Mouse (Mus musculus) right cerebral cortex, postnatal 14 days (tissue): ENCODE measurements at regions not wholly inside any gene's neighbourhood (a gene's known extent, or its start where the extent isn't known, plus 50 kb on each side); places are given as distances from the start of the nearest gene placed in this dataset.

ENCODE experiments used
- DNase-seq: peaks from one replicate; pipeline ENCODE4 v3.0.0; 2022

DNA sequence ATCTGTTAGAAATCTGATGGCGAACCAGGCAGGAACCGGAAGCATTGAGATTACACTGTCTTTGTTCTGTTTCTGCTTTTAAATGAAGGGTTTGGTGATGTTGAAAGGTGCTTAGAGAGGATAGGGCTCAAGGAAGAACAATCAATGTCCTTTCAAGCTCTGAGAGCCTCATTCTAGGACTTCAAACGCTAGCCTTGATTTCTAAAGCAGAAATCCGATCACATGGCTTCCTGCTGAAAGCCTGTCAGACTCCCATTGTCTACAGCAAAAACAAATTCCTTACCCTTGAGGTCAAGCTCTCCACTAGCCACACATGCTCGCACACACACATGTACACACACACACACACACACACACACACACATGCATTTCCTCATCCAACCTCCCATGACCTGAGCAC, 215.3 kb upstream of the Zfp637 start:
- no peak for DNase-seq

DNA sequence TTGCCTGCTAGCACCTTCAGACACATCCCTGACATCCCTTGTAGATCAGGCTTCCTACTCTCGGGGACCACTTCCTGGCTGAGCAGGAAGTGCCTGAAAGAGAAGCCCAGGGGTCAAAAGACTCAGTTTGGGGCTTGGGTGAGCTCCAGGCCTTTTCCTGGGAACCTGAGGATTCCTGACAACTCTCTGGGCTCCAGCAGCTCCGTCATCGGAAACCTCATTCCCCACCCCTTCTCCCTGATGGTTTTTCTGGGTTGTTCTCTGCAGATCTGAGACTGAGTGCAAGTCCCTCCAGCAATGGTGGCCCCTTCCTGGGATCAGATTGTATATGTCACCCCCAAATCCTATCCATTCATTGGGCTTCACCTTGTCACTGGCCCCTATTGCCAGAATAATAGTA, 213.5 kb upstream of the Zfp637 start:
- DNase-seq = no peak

DNA sequence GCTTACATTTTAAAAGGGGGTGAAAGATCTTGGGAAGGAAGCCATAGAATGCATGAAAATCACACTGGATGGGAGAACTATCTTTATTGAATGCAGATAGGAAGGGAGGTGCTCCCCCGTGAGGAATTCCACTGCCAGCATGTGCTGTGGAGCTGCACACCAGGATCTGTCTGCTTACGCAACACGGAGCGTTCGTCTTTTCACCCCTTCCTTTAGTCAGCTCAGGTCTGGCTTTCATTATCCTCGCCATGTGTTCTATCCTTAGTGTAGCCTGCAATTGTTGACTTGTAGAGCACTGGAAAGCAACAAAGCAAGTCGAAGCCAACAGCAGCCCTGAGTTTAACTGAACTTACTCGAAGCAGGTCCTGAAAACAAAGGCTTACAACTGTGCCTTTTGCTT, 194.4 kb upstream of the Zfp637 start:
- peak; percentile 15 for DNase-seq

DNA sequence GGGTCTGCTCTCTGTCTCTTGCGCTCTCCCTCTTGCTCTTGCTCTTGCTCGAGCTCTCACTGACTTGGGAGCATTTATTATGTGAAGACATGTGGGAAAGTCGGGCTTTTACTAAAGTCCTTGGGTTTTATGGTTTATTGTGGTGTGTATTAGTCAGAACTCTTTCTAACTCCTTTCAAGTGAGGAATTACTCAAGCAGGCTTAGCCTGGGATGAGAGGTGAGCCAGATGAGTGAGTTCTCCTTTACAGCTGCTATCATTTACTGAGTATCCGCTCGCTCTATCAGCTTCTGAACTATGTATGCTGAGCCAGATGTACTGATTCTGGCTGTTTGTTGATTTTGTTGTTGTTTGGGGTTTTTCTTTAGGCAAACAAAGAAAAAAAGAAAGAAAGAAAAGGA, 190.4 kb upstream of the Zfp637 start:
- DNase-seq = no peak

DNA sequence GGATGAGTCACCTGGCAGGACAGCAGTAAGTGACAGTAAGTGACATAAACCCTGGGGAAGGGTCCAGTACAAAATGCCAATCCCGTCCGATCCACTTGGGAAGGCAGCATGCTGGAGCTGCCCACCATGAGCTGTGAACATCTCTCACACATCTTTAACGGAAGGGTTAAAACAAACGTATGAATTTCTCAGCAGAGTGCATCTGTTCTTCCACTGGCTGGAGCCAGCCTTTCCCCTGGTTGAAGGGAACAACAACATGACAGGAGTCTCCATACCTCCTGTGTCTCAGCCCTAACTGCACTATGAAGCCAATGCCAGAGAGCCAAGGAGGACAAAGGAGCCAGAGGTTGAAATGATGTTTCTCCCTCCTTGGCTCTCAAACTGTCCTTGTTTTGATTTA, 189.4 kb upstream of the Zfp637 start:
- no peak for DNase-seq

DNA sequence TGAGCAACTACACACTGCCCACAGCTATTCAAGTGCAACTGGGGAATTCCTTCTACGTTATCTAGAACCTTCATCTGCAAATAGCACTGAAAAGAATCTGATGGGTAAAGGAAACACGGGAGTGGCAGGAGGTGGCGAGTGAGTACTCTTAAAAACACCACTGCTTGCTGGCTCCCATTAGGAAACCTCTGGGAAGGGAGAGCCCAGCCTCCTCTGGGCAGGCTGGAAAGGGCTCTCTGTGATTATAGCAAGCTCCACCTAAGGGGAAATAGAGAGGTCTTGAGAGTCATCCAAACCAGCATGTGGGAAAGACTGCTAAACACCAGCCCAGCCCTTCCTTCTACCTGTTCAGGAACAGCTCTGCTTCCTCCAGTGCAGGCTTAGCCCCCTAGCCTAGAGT, 189.0 kb upstream of the Zfp637 start:
- no peak for DNase-seq

DNA sequence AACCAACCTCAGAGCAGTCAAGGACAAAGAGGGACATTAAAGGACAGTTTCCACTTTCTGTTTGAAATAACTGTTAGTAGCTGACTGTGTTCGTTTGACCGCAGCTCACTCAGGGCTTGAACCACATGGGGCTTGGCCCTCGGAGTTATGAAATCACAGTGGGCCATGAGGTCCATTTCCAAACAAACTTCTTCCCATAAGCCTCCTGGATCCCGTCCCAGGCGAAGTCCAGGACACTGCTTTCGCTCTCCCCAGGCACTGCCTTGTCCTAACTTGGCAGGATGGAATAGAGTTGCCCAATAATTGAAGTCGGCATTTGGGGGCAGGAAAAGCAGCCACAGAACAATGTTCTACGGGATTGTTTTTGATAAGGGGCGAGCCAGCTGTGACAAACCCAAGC, 188.1 kb upstream of the Zfp637 start:
- no peak for DNase-seq

DNA sequence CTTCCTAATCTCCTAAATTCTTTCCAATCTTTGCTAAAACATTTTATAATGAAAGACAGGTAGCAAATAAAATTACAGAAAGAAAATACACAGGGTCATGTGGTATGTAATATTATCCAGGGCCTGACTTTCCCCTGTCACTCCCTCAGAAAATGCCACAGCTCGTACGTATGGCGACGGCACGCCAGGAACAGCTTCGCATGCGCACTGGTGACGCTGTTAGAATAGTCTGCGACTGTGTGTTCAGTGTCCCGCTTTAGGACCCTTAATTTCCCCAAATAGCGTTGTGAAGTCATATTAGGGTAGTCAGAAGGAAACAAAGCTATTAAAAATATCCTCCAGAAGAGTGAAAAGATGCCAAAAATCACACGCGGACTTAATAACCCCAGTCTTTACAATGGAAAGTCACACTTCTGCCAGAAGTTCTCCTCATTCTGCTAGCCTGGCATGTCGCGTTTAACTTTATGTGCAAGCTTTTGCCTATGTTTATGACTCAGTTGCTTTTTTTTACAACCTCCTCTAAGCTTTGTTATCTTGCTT, 187.0 kb upstream of the Zfp637 start:
- no peak for DNase-seq

DNA sequence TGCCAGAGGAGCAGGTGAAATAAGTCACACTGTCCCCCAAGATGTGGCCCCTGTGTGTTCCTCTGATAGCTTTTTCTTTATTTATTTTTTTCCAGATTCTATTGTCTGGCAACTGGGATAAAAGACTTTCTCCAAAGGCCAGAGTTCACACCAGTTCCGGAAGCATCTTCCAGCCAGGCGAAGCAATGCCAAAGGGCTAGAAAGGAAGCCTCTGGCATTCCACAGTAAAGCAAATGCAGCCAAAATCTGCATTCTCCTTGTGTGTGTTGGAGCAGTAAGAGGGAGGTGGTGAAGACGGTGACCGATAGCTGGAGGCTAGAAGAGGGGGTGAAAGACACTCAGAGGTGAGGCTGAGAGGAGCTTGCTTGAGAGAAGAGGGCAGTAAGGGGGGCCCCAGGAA, 185.0 kb upstream of the Zfp637 start:
- DNase-seq = no peak

DNA sequence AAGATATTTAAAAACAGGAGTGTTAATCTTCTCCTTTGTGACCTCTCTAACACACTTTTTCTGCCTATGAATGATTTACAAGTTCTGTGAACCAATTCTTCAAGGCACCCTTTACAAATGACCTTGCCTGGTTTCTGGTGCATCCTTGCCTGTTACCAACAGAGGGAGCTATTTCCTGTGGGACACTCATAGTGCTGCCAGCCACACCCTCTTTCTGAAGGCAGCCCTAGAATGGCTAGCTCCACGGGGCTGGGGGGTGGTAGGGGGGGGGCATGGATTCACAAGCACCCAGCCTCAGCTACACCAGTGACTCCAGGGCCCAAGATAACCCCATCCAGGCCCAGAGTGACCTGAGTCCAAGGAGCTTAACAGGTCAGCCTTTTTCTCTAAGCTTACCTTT, 180.4 kb upstream of the Zfp637 start:
- no peak for DNase-seq

DNA sequence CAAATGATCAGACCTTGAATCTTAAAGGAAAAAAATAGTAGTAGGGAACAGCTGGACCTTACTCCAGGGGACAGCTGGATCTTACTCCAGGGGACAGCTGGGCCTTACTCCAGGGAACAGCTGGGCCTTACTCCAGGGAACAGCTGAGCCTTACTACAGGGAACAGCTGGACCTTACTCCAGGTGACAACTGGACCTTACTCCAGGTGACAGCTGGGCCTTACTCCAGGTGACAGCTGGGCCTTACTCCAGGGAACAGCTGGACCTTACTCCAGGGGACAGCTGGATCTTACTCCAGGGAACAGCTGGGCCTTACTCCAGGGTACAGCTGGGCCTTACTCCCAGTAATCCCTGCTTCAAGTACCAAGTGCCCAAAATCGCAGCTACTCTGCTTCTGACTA, 178.3 kb upstream of the Zfp637 start:
- DNase-seq = no peak

DNA sequence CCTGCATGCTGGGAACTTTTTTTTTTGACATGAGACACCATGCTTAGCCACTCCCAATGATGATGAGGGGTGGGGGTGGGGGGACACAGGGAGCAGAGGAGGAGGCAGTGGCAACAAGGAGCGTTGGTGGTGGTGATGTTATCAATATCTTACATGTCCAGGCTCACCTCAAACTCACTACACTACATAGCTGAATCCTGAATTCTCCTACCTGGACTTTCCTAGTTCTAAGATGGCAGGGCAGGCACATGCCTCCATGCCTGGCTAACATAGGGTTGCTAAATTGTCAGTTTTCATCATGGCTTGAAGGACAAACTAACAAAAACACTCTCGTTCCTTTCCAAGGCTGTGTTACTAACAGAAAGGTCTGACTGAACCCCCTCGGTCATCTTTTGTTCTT, 170.6 kb upstream of the Zfp637 start:
- no peak for DNase-seq

DNA sequence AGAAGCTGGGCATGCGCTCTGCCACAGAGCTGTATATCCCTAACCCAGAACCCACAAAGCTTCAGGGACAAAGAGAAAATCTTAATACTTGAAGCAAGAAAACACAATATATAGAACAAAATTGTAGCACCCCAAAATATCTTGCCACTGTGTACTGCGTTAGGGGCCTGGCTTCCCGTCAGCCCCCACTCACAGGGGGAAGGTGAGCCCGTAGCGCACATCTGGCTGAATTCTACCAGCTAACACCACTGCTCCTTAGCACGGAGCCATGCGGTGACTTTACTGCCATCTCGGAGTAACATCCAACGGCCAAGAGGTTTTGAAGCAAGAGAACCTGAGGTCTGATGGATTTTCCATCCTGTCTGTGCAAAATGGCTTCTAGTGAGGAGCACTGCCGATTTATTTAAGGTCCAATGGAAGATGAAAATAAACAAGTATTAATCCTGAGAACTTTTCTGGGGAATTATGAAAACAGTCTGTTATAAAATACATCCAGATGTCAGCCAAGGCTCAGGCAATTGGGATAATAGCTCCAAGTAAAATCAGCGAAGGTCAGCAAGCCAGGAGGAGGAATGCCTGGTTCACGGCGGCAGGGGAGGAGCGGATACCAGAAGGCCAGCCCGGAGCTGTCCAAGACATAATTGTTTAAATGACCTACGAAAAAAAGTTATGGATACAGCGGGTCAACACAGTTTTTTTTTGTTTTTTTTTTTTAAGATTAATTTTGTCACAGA, 170.0 kb upstream of the Zfp637 start:
- no peak for DNase-seq

DNA sequence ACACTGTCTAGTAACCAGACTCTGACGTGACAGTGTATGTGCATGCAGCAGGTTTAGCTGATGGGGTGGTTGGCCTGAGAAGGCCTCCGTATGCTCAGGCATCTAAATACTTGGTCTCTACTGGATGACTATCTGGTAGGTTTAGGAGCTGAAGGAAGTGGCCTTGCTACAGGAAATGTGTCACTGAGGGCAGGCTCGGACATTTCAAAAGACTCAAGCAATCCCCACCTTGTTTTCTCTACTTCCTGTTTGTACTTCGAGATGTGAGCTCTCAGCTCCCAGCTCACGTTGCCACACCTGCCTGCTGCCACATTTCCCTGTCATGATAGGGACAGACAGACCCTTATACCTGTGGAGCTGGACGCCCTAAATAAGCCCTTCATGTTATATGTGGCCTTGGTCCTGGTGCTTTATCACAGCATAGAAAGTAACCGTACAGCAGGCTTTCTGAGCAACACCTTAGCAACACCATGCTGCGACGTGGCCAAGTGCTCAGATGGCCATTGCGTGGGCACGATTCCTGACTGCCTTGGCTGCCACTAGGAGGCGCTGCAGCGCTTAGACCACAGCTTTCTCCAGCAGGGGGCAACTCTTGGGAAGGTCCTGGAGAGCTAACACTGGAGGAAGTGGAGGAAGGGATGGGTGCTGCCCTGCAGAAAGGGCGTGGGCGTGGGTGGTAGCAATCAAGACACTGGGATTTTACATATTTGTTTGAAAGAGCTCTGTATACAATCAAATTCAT, 165.8 kb upstream of the Zfp637 start:
- peak; percentile 23 for DNase-seq

DNA sequence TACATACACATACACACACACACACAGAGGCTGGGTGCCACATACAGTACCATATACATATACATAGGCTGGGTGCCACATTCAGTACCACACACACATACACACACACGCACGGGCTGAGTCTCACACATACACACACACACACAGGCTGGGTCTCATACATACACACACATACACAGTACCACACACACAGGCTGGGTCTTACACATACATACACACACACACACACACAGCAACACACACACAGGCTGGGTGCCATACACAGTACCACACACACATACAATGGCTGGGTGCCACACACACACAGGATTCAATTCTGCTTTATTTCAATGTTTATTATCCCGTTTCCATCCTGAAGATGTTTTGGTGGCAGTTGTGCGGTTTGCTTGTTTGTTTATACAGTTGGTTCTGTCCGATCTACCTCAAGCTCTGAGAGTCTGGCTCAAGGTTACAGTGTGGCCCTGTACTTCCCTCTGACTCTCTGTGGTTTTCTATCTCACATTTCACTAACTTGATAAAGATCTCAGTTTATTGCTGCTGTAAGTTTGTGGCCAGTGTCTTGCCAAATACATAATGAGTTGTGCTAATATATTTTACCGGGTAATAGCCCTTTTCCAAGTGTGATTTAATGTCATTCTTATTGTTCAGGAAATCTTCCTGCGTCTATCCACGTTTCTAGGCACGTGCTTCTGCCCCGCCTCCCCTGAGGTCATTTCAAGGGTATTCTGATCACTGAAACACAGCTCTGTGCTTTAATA, 164.7 kb upstream of the Zfp637 start:
- DNase-seq = no peak

DNA sequence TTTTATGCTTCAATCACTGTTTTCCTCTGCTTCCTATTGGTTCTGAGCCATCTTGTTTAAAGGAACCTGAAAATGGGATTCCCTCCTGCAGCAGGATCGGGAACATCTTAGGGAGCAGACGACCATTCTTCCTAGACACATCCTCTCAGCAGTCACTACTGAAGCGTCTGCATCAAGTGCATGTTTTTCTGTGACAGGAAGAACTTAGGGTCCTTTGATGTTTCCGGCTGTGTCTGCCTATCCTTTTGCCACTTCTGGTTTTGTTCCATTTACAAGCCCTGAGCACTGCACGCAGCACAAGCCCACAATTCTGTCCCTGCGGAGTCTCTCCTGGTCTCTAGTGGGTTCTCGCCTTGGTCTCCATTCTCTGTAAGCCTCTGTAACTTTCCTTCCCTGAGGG, 163.9 kb upstream of the Zfp637 start:
- DNase-seq = no peak

DNA sequence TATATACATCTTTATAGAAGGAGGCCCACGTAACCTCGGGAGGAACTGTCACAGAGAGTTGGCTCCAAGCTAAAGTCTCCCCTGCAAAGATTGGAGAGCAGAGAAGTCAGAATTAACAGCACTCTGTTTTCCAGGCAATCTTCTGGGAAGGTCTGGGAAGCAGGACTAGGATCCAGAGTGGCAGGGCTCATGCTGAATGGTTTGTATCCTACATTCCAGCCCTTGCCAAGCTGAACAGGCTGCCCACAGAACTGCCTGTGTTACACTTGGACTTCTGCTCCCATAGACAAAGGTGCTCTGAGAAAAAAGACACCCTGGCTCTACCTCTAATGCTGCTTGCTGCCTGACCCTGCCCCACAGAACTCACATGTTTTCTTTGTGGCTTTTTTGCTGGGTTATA, 163.2 kb upstream of the Zfp637 start:
- DNase-seq = no peak

DNA sequence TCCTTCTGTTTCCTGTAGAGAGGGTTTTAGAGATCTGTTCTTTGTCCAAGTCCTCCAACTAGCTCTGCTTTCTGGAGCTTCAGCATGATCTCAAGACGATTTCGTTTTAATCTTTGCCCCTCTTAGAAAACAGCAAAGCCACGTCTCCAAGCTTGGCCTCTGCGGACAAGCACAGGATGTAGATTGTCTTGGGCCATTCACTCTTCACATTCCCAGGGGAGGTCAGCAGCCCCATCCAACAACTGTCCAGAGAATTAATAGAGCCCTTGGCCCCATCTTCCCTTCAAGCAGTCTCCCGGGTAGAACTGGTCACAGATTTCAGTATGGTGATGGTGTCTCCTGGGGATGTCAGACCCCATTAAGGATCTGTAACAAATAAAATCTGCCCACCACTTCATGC, 162.7 kb upstream of the Zfp637 start:
- no peak for DNase-seq

DNA sequence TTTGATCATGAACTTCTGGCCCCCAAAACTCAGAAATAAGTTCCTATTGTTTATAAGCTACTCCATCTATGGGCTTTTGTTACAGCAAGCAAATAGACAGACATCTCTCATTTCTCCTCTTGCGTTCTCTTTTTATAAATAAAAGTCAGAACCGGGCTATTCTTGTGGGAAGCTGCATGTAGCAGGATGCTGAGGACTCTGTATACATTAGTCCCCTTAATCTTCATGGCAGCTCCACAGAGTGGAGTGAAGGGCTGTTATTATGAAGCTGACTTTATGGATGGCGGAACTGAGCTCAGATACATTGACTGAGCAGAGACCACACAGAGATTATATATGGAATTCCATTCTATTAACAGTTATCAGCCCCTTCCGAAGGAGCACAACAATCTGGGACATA, 162.1 kb upstream of the Zfp637 start:
- no peak for DNase-seq

DNA sequence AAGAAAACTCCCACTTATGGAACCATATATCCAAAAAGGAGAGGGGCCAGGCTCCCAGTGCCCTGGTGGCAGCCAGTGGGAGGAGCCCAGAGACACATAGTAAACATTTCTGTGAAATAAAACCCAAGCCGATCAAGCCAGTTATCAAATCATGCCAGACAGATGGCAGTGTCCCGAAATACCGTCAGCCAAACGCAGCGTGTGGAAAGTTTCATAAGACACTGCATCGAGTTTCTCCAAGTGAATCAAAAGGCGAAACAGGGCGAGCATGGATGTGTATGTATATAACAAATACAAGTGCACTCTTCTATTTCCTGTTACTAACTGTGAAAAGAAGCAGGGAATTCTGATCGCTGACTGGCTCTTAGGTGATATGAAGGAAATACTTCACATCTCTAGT, 154.8 kb upstream of the Zfp637 start:
- no peak for DNase-seq

DNA sequence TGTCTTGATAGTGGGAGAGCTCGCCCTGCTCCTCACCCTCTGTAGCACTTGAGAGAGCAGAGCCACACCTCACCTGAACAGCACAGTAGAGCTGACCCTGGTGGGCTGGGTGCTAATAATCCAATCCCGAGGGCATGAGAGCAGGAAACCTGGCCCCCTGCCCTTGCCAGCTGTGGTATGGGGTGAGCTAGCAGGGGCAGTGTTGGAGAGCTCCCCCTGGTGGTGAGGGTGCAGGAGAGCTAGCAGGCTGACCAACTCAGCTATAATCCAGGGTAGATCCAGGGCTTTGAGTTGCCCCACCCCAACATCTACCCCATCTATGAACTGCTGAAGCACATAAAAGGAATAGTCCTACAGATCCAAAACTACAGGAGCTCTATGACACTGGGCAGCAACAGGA, 153.9 kb upstream of the Zfp637 start:
- DNase-seq = peak; percentile 21

DNA sequence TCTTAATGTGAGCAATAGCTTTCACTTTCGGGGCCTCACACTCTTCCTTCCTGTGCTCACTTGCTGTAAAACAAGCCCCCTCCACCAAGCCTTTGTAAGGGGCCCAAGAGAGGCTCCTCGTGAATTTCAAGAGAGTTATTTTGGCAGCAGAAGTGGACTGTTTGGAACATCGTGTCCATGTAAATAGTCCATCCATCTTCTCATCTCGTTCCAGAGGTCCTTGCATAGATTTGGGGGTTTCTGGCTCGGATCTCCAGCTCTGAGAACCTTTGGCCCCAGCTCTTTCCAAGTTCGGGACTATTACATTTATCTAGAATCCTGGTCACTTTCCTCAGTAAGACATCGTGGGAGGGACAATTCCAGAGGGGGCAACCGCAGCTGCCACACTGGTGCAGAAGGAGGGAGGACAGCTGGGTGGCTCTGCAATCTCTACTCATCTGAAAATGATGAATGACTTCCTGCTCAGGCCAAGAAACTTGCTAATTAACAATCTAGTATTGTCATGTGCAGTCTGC, 152.3 kb upstream of the Zfp637 start:
- DNase-seq = no peak

DNA sequence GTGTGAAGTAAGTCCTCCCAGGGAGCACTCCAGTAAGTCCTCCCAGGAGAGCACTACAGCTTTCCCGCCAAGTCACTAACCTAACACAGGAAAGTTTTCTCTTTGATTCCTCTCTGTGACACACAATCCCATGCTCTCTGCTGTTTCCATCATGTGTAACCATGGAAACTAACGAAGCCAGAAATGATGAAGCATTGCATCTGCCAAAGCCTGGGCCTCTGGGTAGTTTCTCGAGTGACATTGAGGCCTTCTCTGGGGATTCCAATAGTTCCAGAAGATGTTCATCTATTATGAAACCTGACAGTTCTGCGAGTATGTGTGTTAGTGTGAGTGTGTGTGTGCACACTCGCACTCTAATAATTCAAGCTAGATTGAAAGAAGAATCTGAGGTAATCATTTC, 140.7 kb upstream of the Zfp637 start:
- DNase-seq = no peak

DNA sequence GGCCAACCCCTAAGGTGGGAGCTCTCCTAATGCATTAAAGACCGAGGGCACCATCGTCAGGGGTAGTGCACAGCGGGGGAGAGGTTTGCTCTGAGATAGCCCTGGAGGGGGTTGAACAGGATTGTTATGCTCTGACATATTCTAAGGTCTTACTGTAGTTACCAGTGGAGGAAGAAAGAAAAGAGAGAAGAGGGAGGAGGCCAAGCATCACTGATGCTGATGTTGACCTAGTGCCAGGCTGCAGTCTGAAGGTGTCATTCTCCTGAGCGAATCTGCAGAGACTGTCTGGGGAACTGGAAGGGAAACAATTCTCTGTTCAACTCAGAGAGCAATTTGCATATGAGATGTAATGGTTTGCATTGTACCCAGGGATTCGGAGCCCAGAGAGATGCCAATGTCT, 139.4 kb upstream of the Zfp637 start:
- DNase-seq = no peak
